Mouse (Mus musculus) B cell, adult 2 months (primary cell): ENCODE measurements at regions not wholly inside any gene's neighbourhood (a gene's known extent, or its start where the extent isn't known, plus 50 kb on each side); places are given as distances from the start of the nearest gene placed in this dataset.
A peak's percentile ranks its signal among the peaks of the same experiment; 100 is the strongest.

Source experiments
- DNase-seq, 2 experiments: peaks; one replicate each; pipeline ENCODE4 v3.0.0; 2022

- no peak for DNase-seq
Measured at GRCm38 (mm10) chr15:5355332-5355731, 111.3 kb upstream of the Ptger4 start.

DNA sequence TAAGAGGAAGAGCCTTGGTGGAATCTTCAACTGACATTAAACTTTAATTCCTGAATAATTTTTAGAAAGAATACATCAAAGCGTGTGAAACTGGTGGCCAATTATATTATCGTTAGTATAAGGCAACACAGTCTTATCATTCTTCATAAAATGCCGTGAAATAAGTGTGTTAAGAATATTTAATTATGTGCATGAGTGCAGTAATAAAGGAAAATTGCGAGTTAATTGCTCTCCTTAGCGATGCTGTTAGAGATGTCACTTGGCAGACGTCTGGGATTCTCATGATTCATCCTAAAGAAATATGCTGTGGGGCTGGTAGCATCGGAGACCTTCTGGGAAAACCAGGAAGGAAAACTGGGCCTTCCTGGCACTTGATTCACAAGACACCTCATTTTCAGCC is 110.3 kb upstream of the Ptger4 start:
- DNase-seq = no peak

DNA sequence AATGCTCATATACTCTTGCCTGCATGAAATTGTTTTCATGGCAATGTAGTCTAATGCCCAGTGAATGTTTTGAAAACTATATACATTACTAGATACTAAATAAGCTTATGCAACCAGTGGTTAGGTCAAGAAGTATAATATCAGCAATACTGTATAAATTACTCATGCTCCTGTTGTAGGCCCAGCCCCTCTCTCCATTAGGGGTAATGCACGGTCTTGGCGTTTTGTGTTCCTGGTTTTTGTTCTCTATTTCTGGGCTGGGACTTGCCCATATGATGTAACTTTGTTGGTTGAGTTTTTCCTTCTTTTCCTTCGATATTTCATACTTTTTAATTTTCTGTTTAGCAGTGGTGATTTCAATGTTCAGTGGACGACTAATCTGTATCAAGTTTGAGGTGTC is 104.9 kb upstream of the Ptger4 start:
- DNase-seq = no peak

- no peak for DNase-seq
Measured at GRCm38 (mm10) chr15:5347674-5348073, 103.7 kb upstream of the Ptger4 start.

- DNase-seq = no peak
Measured at GRCm38 (mm10) chr15:5346955-5347354, 103.0 kb upstream of the Ptger4 start.

- no peak for DNase-seq
Measured at GRCm38 (mm10) chr15:5343794-5344193, 99.8 kb upstream of the Ptger4 start.

DNA sequence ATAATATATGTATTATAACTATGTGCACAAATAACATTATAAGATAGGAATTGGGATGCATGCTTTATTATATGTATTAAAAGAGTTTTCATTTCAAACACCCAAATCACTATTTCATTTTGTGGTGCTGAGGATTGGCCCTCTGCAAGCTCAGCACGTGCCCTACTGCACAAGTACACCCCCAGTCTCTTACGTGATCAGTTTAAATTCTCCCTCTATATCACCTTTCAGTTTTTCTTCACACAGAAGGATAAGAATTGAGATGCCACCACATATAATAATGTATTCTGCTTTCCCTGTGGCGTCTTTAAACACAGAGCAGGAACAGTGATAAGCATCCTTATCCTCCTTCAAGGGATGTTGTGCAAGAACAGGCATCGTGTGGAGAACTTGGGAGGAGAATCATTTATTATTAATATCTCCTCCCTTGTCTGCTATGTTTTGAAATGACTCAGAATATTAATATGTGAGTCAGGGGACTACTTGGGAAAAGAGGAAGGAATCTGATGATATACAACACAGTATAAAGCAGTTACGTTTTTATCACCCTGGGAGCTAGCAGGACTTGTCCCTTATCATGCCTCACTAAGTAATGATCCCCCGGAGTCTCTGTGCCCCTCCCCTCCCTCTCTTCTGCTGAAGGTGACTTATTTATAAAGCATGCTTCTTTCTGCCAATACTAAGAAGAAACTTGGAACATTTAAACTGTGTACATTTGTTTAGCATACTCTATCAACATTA is 91.7 kb upstream of the Ptger4 start:
- no peak for DNase-seq

DNA sequence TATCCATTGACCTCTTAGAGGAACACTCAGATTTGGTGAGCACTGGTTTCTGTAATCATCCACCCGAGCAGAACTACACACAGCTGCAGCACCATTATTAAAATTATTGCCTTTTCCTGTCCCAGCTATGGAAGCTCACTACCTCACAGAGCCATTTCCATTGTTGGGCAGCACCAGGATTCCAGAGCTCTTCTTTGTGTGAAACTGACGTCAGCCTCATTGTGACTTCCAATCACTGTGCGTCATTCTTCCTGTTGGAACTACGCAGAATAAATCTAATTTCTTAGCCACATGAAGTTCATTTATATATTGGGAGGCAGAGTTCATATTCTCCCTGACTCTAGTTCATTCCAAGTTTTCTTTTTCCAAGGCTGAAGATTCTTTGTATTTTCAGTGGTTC is 83.0 kb upstream of the Ptger4 start:
- DNase-seq = no peak

GRCm38 (mm10) chr15:5321691-5322090 is 77.7 kb upstream of the Ptger4 start:
- no peak for DNase-seq

GRCm38 (mm10) chr15:5312231-5312630 is 68.2 kb upstream of the Ptger4 start:
- DNase-seq = peak; percentile 16 to 40

DNA sequence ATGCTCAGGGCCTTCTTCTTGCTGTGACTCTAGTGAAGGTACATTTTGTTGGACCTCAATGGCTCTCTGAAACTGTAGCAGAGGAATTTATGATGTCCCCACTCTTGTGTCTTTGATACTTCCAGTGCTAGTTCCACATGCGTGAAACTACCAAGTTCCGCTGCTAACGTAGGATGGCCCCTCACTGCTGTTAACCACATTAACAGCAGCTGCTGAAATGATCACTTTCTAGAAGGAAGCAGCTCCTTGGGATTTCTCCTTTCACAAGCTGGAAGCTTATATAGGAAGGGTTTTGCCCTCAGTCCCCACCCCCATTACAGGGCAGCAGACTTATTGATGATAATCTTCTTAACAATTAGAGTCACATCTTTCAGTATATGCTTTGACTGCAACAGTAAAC is 66.0 kb upstream of the Ptger4 start:
- no peak for DNase-seq

- peak; percentile 61 to 62 for DNase-seq
Measured at GRCm38 (mm10) chr15:5302403-5302802, 58.4 kb upstream of the Ptger4 start.

DNA sequence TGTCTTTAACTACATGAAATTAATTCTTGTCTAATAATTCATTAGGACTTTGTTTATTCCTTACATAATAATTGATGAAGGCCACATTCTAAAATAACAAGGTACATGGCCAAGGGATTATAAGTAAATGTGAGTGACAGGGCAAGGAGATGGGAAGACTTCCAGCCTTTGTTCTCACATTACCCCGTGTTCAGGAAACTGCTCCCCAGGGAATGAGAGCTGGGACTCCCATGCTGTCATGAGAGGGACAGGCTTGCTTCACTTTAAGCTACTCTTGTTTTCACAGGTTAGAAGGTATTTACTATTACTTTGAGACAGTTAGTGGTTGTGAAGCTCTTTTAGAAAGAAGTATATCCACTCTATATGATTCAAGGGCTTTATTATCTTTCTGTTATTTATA is 55.8 kb upstream of the Ptger4 start:
- no peak for DNase-seq

DNA sequence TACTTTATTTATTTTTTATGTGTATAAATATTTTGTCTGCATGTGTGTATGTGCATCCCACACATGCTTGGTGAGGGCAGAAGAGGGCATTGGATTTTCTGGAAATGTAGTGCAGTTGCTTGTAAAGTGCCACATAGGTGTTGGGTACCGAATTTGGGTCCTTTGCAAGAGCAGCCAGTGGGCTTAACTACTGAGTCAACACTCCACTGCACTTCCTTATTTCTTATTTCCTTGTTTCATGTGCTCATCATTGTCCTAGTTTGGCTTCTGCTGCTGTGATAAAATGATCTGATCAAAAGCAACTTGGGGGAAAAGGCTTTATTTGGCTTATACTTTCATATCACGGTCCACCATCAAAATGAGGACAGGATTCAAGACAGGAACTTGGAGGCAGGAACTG is 53.0 kb upstream of the Ptger4 start:
- DNase-seq = peak in 1 of 2 experiments; percentile 20
